Mouse (Mus musculus): Measurements from ENCODE around the gene Nrxn1.
"Not testable (repeated sequence)": the region's sequence is repeated elsewhere in the genome, so short reads cannot be mapped to it uniquely, and the experiment has no call there.

Nrxn1 gene

GRCm38 (mm10) chr17:90247071-90247849, 845.6 kb downstream of the Nrxn1 start:
- DNase-seq: no peak

DNA sequence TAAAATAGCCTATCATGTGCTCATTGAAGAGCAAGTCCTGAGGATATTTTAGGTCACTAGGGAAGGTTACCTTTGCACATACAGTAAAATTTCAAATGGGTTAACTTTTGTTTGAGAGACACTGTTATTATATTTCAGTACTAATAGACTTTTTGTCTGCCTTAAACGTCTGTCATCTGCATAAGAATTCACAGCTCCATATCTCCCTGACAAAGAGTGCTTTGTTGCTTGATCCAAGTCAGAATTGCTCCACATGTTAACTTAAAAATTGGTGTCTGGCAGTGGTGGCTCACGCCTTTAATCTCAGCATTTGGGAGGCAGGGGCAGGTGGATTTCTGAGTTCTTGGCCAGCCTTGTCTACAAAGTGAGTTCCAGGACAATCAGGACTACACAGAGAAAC, 848.5 kb downstream of the Nrxn1 start:
- no peak for DNase-seq

- no peak for DNase-seq
Measured at GRCm38 (mm10) chr17:90238964-90239363, 853.9 kb downstream of the Nrxn1 start.

- DNase-seq: no peak
Measured at GRCm38 (mm10) chr17:90238517-90238916, 854.4 kb downstream of the Nrxn1 start.

DNA sequence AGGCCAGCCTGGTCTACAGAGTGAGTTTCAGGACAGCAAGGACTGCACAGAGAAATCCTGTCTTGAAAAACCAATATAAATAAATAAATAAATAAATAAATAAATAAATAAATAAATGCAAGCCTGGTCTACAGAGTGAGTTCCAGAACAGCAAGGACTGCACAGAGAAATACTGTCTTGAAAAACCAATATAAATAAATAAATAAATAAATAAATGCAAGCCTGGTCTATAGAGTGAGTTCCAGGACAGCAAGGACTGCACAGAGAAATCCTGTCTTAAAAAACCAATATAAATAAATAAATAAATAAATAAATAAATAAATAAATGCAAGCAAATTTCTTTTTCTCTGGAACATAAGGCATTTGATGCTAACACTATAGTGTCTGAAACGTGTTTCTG, 857.2 kb downstream of the Nrxn1 start:
- not testable (repeated sequence) for DNase-seq

DNA sequence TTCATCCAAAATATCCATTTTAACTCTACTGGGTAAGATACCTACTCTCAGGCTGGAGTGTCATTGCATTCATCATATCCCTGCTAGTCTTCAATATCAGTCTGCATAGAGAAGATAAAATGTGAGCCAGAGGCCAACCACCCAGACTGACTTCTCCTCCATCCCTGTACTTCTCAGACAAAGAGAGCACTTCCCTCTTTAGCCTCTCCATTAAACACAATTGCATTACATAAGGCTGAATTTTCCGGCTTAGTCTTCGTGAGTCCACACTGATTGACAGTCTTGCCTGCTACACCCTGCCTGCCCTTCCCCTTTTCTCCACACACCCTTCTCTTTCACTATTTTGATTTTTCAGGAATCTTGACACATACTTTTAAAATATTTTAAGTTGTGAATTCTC, 858.1 kb downstream of the Nrxn1 start:
- DNase-seq: no peak

- no peak for DNase-seq
Measured at GRCm38 (mm10) chr17:90208547-90208946, 884.3 kb downstream of the Nrxn1 start.

- no peak for DNase-seq
Measured at GRCm38 (mm10) chr17:90207617-90208016, 885.3 kb downstream of the Nrxn1 start.

- DNase-seq: no peak
Measured at GRCm38 (mm10) chr17:90203993-90204392, 888.9 kb downstream of the Nrxn1 start.

DNA sequence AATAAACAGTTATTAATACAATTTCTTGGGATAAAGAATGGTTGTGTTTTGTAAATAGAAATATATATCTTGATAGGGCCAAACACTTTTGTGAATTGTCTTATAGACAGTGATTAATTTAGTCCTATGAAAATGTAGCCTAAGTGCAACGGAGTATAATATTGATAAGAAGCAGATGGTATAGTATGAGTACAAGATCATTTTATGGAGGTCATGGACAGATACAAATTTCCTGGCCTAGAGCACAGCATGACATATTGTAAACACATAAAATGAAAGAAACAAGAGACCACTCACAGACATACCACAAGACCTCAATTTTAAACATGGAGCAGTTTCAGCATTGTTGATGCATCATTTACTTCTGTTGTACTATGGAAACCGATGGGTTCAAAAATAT, 890.1 kb downstream of the Nrxn1 start:
- no peak for DNase-seq

DNA sequence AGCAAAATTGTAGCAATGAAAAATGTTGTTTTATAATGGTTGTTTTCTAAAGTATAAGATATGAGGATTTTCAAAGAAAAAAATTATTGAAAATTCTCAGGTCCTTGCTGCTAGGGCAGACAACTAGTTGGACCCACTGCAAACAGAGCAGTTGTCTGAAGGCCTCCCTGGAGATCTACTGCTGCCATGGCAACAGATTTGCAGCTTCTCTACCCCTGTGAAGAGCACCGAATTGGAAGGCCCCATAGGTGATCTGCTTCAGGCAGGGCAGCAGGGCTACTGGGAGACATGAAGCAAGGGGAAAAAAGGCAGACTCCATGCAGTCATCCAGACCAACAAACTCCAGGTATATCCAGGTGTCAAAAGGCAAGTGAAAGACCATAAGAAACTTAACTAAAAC, 896.1 kb downstream of the Nrxn1 start:
- DNase-seq: no peak

GRCm38 (mm10) chr17:90141602-90142001, 951.3 kb downstream of the Nrxn1 start:
- DNase-seq: no peak

DNA sequence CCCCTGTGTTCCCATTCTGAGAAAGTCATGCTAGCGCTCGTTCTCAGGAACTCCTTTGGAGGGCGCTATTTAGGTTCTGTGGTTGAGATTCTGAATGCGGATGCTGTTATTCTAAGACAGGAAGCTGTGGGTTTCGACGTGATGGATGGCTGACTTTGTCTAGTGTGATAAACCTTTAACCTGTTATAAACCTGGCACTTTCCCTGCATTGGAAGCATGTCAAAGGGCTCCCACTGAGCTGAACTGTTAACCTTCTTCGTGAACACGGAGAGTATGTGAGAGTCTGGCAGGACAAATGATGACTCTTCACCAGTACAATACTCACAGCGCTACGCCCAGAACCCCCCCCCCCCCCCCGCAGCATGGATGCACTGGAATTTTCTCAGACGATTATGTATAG, 962.0 kb downstream of the Nrxn1 start:
- DNase-seq: no peak

GRCm38 (mm10) chr17:90129183-90129582, 963.7 kb downstream of the Nrxn1 start:
- no peak for DNase-seq

DNA sequence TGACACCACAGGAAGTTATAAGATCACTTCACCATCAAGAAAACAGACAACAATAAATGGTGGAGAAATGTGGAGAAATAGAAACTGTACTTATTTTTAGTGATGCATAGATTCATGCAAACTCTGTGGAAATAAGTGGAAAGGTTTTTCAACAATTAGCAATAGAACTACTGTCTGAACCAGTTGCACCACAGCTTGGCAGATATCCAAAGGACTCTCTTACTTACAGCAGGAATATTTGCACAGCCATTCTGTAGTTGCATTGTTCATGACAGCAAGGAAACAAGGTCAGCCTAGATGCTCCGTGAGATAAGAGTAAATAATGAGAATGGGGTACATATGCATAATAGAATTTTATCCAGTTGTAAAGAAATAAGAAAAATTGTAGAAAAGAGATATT, 965.3 kb downstream of the Nrxn1 start:
- no peak for DNase-seq

DNA sequence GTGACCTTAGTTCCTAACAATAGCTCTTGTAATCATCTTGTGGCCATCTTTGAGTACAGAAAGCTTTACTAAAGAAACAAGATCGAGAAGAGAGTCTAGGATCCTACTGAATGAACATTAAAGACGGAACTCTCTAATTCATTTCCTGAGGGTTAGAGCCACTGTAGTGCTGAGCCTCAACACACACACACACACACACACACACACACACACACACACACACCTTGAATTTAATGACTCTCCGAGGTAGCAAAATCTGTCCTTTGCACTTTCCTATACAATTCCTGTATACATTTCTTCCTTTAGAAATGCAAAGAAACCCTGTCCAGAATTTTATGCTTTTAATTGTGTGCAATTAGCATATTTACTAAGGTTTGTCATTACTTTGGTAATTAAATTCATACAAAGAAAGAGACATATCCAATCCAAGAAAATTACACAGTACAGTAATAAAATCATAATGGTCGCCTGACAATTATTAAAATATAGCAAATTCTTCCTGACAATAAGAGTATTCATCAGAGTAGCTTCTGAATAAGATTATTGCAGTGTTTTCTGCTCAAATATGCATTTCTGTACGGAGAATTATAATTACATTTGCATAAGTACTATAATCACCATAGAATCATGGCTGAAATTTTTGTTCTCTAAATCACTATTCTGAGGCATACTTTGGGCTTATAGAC, 969.9 kb downstream of the Nrxn1 start:
- no peak for DNase-seq

DNA sequence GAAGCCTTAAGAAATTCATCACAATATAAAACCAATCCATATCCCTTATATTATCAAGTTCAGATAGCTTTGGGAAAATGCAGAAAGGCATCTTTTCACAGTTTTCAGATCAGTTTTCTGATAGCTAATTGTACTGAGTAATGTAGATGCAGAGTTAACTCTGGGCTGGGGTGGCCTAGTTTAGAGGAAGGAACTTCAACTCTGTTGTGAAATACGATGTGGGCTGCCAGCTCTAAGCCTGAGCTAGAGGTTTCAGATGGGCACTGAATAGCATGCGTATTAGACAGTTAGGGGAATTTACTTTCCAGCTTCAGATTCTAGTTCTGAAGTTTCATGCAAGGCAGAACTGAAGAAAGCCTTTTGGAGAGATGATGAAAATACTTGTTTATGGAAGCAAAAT, 976.6 kb downstream of the Nrxn1 start:
- DNase-seq: no peak

DNA sequence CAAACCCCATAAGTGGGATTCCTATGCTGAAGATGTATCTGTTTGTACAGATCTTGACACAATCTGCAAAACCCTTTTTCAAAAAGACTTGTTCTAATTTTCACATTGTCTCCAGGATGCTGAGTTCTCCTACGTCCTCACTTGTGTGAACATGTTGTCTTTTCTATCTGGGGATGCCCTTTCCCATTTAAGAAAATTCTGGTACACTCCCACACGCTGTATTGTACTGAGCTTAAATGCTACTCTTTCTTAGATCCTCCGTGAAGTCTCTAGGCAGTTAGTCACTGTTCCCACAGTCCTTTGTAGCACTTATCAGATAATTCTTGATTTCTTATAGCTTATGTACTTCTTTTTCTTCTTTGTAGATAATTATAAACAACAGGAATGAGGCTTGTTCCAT, 997.9 kb downstream of the Nrxn1 start:
- DNase-seq: no peak

GRCm38 (mm10) chr17:90088314-90088650, 1004.6 kb downstream of the Nrxn1 start:
- DNase-seq: peak; percentile 2 to 5

DNA sequence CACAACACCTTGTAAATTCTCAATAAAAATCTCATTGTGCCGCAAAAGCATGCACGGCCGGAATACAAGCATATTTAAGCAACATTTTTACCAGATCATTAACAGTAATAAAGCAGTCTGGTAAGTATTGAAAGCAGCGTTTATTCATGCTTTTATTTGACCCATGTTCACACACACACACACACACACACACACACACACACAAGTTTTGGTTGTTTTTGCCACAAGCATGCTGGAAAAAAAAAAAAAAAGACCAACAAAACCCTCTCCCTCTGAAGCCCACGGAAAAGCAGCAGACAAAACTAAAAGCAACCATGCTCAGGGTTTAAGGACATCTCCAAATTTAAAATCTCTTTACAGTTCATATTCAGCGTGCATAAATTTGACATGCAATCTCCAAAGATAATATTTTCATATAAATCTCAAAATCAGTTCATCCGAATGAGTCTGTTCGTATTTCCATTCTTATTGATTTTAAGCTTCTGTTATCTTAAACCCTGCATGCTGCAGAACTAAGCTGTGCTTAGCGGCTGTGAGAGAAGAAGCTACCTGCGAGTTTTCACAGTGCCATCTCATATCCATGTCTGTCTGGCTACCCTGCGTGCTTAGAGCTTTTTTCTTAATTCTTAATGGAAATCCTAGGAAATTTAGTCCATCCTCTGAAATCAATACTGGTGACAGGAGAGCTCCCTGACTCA, 1005.1 kb downstream of the Nrxn1 start:
- DNase-seq: no peak

DNA sequence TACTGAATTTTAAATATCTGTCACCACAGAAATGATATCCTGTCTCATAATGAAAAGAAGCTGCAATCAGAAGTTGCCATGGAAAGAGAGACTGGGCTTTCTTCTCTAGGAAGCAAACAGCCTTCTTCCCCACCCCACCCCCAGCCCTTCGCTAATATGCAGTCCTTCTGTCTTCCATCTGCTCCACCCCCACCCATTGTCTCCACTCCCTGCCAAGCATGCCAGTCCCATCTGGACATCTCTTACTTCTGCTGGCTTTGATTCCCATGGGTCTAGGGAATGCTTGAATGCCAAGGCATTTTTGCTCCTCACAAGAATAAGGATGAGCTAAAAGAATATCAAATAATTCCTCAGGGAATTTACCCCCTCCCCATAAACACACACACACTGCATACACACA, 1006.0 kb downstream of the Nrxn1 start:
- no peak for DNase-seq

DNA sequence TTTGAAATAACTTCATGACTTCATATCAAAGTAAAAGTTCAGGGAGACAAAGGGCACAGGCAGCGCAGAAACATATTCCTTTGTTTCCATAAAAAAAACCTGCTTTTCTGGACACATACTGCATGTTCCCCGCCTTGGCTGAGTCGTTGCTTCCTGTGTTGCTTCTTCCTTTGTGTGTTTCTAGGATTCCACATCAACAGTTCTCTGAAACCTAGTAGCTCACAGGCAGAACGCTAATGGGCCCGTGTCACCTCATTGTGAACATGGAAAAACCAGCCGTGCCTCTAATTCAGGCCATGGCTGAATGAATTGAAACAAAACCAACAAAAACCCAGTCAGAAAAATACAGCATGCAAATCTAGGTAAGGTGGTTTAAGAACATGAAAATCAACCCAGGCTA, 1013.9 kb downstream of the Nrxn1 start:
- no peak for DNase-seq

- no peak for DNase-seq
Measured at GRCm38 (mm10) chr17:90078488-90078887, 1014.4 kb downstream of the Nrxn1 start.

DNA sequence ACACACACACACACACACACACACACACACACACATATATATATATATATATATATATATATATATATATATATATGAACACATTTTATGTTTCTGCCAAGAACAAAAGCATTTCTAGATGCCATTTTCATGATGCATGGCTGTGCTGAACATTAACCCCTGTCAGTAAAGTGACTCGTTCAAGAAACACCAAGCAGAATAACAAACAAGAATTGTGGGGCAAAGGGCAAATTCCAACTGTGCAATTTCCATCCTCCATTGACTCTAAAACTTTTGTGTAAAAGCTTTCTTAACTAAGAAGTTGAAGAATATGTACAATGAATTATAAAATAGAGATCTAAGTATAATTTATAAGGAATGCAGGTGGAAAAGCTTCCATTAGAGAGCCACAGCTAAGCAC, 1030.0 kb downstream of the Nrxn1 start:
- DNase-seq: no peak
